Mouse (Mus musculus) T-helper 17 cell (primary cell): ENCODE measurements around the gene Capza1.
"Not testable (repeated sequence)": the region's sequence is repeated elsewhere in the genome, so short reads cannot be mapped to it uniquely, and the experiment has no call there.

Source experiments
- in situ Hi-C, 2 experiments: fragments of 300-600 bp; cut with MboI, MseI; formaldehyde crosslinking; loops; 1 replicate in 1 of 2; 2 replicates in 1 of 2; pipeline ENCODE4 v1.15.1; 2025; ENCODE audit warnings: high pct_unique_total_duplicates in 2 of 2

Capza1 gene

DNA sequence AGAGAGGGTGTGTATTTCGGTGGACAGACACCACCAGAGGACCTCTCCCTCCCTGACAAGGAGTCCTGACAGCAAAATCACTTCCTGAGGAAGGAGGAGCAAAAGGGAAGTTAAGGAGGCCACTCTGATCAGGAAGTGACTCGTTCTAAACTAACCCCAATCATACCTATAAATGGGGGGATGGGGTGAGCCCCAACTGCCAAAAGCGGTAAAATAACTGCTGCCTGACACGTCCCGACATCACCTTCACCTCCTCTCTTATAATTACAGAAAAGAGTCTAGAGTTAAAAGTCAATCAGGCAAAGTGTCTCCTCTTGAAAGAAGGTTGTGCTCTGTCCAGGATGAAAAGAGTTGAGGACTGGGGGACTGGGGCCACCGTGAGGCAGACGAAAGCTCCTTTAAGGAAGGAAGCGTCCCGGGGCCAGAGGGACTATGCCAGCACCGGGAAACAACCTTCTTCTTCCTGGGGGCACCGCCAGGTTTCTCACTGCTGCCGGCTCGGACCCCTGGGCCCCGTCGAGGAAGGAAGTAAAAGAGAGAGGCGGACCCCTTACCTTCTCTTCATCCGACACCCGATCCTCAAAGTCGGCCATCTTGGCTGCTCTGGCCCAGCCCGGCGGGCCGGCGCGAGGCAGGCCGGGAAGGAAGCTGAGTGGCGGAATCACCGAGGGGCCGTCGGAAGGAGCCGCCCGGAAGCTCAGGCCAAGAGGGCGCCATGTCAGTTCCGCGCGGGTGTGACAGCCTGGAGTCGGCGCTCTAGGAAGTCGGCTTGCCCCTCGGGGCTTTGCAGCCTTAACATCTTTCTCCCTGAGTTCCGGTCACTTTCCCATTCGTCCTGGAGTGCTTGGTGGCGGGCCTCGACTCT, at the start of gene Capza1, which contains the start of gene St7l:
TSS of gene Capza1 (minus strand) at position 720 of the 865 bp plus-strand sequence.
TSS of gene St7l (plus strand) at position 220 of the 865 bp plus-strand sequence.
- in situ Hi-C loops, result no loop called here

DNA sequence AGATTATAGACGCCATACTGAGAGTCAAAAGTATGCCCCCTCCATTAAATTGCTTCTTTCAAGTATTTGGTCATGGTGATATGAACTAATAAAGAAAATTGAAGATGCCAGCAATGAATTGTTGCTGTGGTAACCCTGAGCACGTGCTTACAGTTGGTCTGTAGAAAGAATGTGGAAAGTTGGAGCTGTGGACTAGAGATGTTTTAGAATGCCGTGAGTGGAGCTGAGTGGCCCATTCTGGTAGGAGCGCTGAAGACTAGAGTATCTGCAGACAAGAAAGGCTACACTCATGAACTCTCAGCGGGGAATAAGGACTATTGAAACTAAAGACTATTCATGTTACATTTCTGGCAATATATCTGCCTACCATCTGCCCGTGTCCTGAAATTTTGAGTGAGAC, 44.9 kb upstream of the Capza1 start:
- in situ Hi-C loops, result no loop called here

DNA sequence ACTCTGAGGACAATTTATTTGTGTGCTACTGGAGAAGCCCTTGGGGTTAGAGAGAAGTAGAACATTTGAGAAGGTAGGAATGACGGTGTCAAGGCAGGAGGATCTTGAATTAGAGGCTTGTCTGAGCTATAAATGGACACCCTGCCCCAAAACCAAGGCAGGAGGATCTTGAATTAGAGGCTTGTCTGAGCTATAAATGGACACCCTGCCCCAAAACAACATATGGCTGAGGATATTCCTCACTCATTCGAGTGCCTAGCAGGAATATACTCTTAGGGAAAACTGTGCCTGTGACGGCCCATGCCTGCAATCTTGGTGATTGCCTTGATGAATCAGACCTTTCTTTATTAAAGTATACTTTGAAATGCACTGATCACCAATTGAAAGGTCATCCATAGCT, 41.7 kb upstream of the Capza1 start:
- in situ Hi-C loops, result no loop called here

DNA sequence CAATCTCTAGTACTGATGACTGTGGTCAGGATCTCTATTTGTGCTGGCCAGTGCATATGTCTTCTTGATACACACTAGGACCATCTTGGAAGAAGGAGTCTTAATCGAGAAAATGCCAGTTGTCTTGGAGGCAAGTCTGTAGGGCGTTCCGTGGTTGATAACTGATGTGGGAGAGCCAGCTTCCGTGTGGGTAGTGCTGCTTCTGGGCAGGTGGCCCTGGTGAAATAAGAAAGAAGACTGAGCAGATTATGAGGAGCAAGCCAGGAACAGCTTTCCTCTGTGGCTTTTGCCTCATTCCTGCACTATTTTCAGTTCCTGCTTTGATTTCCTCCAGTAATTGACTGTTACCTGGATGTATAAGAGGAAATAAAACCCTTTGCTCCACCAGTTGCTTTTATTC, 41.1 kb upstream of the Capza1 start:
- in situ Hi-C loops, result no loop called here

DNA sequence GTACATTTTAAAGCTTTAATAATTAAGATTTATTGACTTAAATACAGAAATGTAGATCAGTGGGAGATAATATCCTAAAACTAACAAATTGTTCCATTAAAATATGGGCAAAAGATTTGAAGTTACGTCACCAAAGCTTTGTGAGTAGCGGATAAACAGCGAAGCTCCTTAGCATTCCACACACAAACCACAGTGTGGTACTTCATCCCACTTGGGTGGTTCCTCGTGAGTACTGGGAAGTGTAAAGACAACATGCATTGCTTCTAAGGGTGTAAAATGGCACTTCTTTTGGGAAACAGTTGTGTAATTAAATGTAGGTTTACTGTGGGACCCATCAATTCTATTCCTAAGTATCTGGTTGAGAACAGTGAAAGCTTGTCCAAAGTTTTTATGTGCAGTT, 36.8 kb upstream of the Capza1 start:
- in situ Hi-C loops, result no loop called here

DNA sequence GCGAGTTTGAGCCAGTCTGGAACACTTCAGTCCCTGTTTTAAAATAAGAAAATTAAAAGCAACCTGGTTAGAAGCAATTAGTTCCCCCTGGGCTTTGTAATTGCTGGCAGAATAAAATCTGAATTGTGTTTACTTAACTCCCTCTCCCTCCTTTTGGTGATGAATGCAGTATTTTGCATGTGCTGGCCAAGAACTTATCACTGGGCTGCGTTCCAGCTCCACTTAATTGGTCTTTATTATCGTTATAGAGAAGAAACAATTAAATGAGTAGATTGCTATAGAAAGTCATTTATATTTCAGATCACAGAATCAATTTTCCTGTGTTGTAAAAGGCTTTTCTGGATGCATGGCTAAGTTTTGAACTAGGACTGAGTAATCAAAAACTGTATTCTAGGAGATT, 31.8 kb upstream of the Capza1 start:
- in situ Hi-C loops, result no loop called here

DNA sequence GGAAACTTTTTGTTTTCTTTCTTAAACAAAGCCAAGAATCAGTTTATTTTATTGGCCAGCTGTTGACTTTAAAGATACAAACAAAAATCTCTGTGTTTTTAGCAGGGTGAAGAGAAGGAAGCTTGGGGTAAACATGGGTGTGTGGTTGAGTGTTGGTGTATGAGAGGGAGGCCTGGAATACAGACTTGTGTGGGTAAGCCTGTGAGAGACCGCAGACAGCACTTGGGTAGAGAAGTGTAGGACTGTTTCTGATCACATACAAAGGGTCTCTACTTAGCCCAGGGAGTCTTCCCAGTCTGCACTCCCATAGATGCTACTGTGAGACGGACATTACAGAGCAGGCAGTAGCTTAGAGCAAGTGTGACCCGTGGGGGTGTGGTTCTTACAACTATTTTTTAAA, 24.3 kb upstream of the Capza1 start:
- in situ Hi-C loops, result no loop called here

DNA sequence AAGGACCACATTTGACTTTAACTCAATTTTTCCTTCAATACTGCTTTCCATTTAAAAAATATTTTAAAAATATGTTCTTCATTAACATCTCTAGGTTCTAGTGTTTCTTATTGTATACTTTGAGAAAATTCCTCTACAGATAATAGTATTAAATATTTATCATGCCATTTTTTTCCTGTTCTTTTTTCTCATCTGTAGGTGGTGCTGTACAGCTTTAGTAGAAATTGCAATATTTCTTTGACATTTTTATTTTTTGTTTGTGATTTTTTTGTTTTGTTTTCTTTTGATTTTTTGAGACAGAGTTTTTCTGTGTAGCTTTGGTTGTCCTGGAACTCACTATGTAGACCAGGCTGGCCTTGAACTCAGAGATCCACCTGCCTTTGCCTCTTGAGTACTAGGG, 5.3 kb upstream of the Capza1 start:
- in situ Hi-C loops, result no loop called here

DNA sequence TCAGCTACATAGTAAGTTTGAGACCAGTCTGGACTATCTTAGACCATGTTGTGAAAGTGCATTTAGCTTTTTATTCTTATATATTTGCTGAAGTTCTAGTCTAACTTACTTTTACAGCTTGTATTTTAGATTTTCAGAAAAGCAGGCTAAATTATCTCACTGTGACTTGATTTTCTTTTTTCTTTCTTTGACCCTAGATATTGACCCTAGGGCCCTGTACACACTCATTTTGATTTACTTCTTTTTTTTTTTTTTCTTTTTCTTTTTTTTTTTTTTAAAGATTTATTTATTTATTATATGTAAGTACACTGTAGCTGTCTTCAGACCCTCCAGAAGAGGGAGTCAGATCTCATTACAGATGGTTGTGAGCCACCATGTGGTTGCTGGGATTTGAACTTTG, 2.4 kb upstream of the Capza1 start:
- in situ Hi-C loops, result not testable (repeated sequence)

DNA sequence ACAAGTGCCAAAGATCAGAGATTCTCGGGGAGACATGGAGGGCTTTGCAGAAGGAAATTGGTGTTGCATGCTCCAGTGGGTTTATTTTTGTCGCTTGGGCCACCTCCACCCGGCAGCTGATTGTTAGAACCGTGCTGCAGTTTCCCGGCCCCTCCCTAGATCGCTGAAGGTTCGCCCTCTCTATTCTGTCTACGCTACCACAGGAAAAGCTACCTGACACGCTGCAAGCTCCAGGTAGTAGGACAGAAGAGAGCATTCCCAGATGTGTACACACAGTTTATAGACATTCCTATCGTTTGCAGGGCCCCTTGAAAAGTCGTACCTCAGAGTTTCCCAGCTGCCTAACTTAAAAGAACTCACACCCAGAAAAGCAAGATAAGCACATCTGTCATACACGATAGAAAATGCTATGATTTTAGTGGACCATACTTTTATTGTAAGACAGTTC, 1.1 kb upstream of the Capza1 start:
- in situ Hi-C loops, result no loop called here

DNA sequence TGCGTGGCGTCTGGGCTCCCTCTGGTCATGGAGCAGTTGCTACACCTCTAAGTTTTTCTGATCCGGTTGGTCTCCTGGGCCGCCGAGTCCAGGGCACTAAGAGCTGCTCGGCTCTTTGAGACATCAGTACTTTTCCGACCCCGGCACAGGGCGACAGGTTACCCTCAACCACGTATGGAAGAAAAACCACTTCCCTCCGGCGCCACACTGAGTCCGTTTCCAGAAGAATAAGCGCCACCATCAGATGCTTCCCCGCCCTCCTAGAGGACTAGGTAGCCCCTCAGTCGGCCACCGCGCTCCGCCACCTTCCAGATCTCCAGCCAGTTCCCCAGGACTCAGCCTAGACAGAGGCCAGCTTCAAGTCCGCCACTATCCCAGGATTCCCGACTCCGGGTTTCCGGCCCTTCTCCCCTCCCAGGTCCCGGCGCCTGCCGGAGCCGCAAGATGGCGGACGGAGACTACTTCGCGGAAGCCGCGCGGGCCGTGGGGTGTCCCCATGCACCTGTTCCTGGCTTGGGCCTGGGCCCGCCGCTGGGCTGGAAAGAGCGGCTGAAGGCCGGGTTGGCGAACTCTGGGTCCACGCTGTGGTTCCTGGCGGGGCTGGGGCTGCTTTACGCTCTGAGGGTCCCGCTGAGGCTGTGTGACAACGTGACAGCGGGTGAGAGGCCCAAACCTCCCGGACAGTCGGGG, 491 bp upstream of the Capza1 start:
- in situ Hi-C loops, result no loop called here

DNA sequence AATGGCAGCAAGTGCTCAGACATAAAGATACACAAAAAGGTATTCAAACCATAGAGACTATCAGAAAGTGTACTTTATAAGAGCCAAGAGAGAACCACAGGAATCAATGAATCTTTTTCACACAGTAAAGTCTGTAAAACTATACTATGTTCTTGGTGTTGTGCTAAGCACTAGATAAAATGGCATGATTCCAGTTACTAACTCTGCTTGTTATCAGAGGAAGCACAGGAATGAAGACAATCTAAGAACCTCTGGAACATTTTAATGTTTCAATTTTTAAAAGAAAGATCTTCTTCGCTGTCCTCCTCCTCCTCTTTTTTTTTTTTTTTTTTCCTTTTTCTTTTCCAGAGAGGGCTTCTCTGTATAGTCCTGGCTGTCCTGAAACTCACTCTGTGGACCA, 5.7 kb downstream of the Capza1 start:
- in situ Hi-C loops, result loop anchor here in 1 of 2 experiments (5.0 kb wide), 1 partner anchor 76 kb away; the partner anchor contains the start of genes Fam19a3 and Ppm1j

DNA sequence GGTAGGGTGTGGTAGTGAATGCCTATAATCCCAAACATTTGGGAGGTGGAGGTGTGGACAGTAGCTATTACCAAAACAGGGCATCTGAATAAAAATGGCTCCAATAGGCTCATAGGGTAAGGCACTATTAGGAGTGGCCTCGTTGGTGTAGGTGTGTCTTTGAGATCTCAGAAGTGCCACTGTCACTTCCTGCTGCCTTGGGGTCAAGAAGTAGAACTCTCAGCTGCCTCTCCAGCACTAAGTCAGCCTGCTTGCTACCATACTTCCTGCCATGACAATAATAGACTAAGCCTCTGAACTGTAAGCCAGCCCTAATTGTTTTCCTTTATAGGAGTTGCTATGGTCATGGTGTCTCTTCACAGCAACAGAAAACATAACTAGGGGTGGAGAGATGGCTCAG, 8.2 kb downstream of the Capza1 start:
- in situ Hi-C loops, result loop anchor here in 1 of 2 experiments (5.0 kb wide), 1 partner anchor 74 kb away; the partner anchor contains the start of genes Fam19a3 and Ppm1j

DNA sequence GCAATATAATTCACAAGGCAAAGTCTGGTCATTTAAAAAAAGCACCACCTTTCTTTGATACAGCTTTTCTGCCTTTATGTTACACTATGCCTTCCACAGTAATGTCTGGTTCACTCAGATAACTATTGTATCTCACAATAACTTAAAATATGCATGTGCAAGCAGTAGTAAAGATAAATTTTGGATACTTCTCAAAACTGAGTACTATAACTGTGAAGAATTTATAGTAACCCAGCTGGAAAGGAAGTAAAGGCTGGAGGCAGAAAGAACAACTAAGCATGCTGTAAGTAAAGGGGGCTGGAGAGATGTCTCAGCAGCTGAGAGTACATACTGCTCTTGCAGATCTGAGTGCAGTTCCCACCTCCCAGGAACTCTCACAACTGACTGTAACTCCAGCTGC, 9.4 kb downstream of the Capza1 start:
- in situ Hi-C loops, result loop anchor here in 1 of 2 experiments (5.0 kb wide), 1 partner anchor 73 kb away; the partner anchor contains the start of genes Fam19a3 and Ppm1j

DNA sequence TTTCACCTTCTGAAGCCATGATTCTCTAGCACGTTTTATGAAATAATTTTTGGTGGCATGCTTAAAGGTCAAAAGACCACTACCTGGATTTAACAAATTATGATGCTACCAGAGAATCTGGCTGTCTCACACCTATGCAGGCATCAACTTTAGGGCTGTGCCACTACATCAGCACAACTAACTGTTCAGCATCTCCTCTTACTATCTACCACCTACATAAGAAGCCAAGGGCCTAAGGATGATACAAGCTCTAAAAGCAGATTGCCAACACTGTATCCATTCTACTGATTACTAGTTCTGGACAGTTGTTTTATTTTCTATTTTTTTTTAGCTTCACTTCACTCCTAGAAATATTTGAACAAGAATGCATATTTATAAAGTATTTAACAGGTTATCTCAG, 9.8 kb downstream of the Capza1 start:
- in situ Hi-C loops, result no loop called here

DNA sequence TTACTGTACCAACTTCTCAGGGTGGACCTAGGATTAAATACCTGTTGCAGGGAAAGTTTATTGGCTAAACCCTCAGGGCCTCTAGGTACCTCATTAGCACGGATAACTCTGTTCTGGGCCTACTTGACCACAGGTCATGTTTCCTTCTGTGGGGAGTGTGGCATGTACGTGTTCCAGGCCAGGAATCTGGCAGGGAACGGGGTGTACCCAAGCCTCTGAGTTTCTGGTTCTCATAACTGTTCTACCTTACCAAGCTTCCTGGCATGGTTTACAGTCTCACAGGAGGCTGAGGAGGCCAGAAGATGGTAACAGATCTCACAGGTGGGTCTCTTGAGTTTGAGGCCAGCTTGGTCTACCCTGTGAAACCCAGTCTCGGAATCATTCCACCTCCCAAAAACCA, 17.7 kb downstream of the Capza1 start:
- in situ Hi-C loops, result no loop called here

DNA sequence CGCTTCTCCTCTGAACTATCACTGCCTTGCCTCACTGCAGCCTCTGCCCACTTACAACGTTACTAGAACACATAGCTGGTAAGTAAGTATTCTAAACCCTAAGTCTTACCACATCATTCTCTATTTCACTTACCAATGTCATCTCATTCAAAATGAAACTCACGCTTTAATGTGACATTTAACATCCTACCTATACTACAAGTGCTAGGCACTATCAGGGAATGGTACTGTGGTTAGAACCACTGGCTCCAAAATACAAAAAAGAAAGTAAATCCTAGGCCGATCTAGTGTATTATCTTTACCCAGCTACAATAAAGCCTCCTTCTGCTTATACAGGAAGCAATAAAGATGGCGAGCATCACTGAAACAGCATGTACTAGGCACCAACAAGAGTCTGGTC, 23.3 kb downstream of the Capza1 start:
- in situ Hi-C loops, result no loop called here

DNA sequence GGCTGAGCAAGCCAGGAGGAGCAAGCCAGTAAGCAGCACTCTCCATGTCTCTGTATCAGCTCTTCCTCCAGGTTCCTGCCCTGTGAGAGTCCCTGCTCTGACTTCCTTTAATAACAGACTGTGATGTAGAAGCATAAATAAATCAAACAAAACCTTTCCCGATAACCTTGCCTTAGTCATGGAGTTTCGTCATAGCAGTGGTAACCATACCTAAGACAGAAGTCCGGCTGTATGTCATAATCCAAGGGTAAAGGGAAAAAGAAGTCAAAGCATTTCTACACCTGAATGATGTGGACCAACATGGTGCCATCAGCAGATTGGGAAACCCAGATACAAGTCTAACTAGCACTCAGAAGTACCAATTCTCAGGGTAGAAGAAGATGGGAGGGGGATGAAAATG, 28.5 kb downstream of the Capza1 start:
- in situ Hi-C loops, result no loop called here

DNA sequence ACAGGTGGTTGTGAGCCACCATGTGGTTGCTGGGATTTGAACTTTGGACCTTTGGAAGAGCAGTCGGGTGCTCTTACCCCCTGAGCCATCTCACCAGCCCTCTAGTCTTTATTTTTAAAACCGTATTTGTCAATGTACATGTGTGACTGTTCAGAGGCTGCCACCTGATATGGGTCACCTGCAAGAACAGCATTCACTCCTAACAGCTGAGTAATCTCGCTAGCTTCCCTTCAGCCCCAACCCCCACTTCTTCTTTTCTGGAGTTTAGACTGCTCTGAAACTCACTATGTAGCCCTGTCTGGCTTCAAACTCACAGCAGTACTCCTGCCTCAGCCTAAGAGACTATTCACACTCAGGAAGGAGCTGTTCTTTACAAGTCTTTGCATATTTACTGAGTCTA, 41.9 kb downstream of the Capza1 start:
- in situ Hi-C loops, result loop anchor here (5.0 kb wide), 1 partner anchor 635 kb away; no protein-coding TSS in a partner anchor

DNA sequence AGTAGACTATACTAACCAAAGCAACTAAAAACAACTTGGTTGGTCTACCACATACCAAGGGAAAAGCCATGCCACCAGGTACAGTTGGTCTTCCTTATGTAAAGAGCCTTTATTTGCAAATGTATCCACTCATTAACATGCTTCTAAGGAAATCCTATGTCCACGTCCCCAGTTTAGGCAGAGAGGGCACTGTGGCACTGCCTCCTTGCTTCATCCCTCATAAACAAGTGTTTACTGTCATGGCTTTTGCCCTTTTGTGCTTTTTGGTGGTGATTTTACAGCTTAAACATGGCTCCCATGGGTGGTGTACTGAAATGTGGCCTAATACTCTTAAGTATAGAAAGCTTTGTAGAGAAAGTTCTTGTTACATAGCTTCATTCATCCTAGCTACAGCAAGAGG, 43.9 kb downstream of the Capza1 start:
- in situ Hi-C loops, result loop anchor here (5.0 kb wide), 1 partner anchor 637 kb away; no protein-coding TSS in a partner anchor

DNA sequence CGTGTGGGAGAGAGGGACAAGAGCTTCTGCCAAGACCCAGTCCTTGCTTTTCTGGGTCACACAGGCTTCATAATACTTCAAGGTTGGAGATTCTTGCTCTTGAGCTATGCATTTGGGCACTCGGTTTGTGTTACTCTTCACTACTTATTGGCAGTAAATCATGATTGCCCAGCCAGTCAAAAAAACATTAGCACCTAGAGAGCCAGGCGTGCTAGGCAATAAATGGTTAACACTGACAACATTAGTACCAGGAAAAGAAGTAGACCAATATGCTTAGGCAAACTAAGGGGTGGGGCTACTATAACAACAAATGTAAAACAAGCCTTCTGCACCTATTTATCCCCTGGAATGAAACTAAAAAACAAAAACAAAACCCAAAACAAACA, 45.6 kb downstream of the Capza1 start:
- in situ Hi-C loops, result loop anchor here in 1 of 2 experiments (10.0 kb wide), 1 partner anchor 1724 kb away; no protein-coding TSS in a partner anchor
